ENCODE assay signal across 1 mouse cellular context in genomic region chr3:127837154-127837865, GRCm38 (mm10).
TF ChIP-seq lines count a peak whose summit lies in the region.

Gene Ap1ar, minus strand, starts transcription at chr3:127837523.

TF ChIP-seq in CH12.LX, 34 proteins besides CTCF, POLR2A, EP300 and RAD21 (continued from another document):
- peak; percentile 68; the same call in 1 of the 2 replicates for TF ChIP-seq KAT2A (IDR thresholded peaks at IDR 0.05; ENCODE audit: insufficient replicate concordance, low read length)
- peak; percentile 69 for TF ChIP-seq TBP (conservative IDR thresholded peaks at IDR 0.05; ENCODE audit: low read depth, low read length)
- TF ChIP-seq ZC3H11A (IDR thresholded peaks at IDR 0.05; ENCODE audit: low read depth, low read length) = no peak
- peak; percentile 81 for TF ChIP-seq NELFE (IDR thresholded peaks at IDR 0.05; ENCODE audit: low read depth, low read length)
- TF ChIP-seq USF1 (IDR thresholded peaks at IDR 0.05; ENCODE audit: low read depth, low read length) = no peak
- TF ChIP-seq UBTF (IDR thresholded peaks at IDR 0.05; ENCODE audit: low read depth, low read length) = peak; percentile 71; the same call in 1 of the 2 replicates
- TF ChIP-seq SIN3A (IDR thresholded peaks at IDR 0.05; ENCODE audit: low read length) = peak; percentile 86
- TF ChIP-seq TCF12 (IDR thresholded peaks at IDR 0.05; ENCODE audit: low read depth, low read length) = peak; percentile 86
- TF ChIP-seq IRF4 (IDR thresholded peaks at IDR 0.05; ENCODE audit: low read depth, low read length) = no peak
